Comparison of ENCODE assay signal across 9 mouse cellular contexts in the genomic region with DNA sequence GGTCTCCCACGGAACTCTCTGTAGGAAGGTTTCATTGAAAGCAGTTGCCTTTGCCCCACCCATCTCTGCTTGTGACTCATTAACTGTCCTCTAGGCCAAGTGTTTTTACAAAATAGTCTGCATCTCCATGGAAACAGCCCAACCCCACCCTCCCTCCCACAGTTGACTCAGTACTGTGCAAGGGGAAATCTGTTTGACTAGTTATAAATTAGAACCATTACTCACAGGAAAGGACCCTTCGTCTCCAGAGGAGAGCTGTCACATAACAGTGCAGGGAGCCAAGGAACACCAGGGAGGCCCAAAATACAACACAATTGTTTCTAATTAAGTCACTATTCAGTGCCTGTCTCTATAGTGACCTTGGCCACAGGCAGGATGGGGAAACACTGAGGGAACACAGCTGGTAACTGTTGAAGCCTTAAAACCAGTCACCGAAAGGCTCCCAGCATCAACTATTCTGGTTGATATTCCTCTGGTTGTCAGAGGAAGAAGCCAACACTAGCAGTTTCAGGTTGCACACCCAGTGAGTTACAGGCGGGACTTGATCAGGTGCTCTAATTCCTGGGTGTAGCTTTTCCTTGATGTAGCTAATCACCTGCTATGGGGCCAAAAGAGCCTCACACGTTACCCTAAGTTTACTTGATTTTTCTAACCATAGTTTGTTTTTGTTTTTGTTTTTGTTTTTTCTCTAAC. TPM values are rescaled to one million over a fixed set of nuclear protein-coding genes. Genes with fewer than 3 reads are reported as not detected.
DNase-seq lines count a peak whose midpoint lies in the region; ATAC-seq and TF ChIP-seq lines count a peak whose summit lies in the region.
"Had no signal": no experiment of that assay in that cellular context is flagged by ENCODE, and none has a peak within 500 bp of the region (broad histone marks: within the 10 kb centered on the region; RNA-seq: fewer than 3 reads in every experiment).

No protein-coding gene starts in this region.

- no peak for TF ChIP-seq POLR2A in MEL (IDR thresholded peaks at IDR 0.05; ENCODE audit: control insufficient read depth in 1 of 2, insufficient read depth in 1 of 2, low read depth in 1 of 2, low read length in 2 of 2, poor library complexity in 1 of 2)
- no peak for TF ChIP-seq POLR2A in brain, embryonic 14.5 days (IDR thresholded peaks at IDR 0.05; ENCODE audit: borderline replicate concordance, extremely low read depth, insufficient read depth, insufficient read length, poor library complexity, severe bottlenecking)

- no peaks in the 10 kb centered on the region for H3K79me2 ChIP-seq in MEL (ENCODE audit: control insufficient read depth, insufficient read depth, low read length, poor library complexity)

- no peak for TF ChIP-seq RAD21 in MEL (IDR thresholded peaks at IDR 0.05; ENCODE audit: low read depth, low read length)

- no peaks in the 10 kb centered on the region; the same call in 1 of the 2 replicates for H3K9me3 ChIP-seq in MEL (replicated peaks; ENCODE audit: insufficient read depth, low read length)
- H3K9me3 ChIP-seq in stomach, embryonic 14.5 days (ENCODE audit: control insufficient read depth, low read depth, low read length) = no peaks in the 10 kb centered on the region

- peaks cover 0 to 11% of the 10 kb centered on the region in 2 experiments; a peak in 2 of 4 replicates for H3K36me3 ChIP-seq in MEL (ENCODE audit: control insufficient read depth in 1 of 2, insufficient read depth in 2 of 2, low read length in 2 of 2)
- H3K36me3 ChIP-seq in stomach, embryonic 14.5 days (ENCODE audit: control insufficient read depth, insufficient read depth, low read length) = no peaks in the 10 kb centered on the region

- H3K27me3 ChIP-seq in MEL (ENCODE audit: control insufficient read depth in 1 of 2, insufficient read depth in 2 of 2, low read length in 2 of 2) = no peaks in the 10 kb centered on the region
- no peaks in the 10 kb centered on the region for H3K27me3 ChIP-seq in stomach, embryonic 14.5 days (ENCODE audit: control insufficient read depth, insufficient read depth, low read length)

- WGBS in stomach, embryonic 14.5 days = 31% methylated on average over 5 of the region's 5 CpGs

- no peak overlapping the region for H3K4me2 ChIP-seq in stomach, embryonic 14.5 days (replicated peaks; ENCODE audit: low read depth, low read length)

- no peak overlapping the region for H3K4me3 ChIP-seq in MEL (ENCODE audit: control insufficient read depth in 1 of 2, insufficient read depth in 1 of 2, low read depth in 2 of 2, low read length in 2 of 2)
- no peak overlapping the region for H3K4me3 ChIP-seq in left cerebral cortex, adult 2 months
- no peak overlapping the region for H3K4me3 ChIP-seq in stomach, embryonic 14.5 days (ENCODE audit: low read depth, low read length)

- TF ChIP-seq CTCF in MEL (IDR thresholded peaks at IDR 0.05 in 2 of 3, conservative IDR thresholded peaks at IDR 0.05 in 1 of 3; ENCODE audit: control insufficient read depth in 1 of 3, insufficient read depth in 1 of 3, low read depth in 2 of 3, low read length in 3 of 3, poor library complexity in 1 of 3, severe bottlenecking in 1 of 3) = no peak
- TF ChIP-seq CTCF in brain, embryonic 14.5 days (IDR thresholded peaks at IDR 0.05; ENCODE audit: borderline replicate concordance, extremely low read depth, insufficient read depth, insufficient read length) = no peak
- TF ChIP-seq CTCF in left cerebral cortex, adult 2 months (IDR thresholded peaks at IDR 0.05) = no peak

- intact Hi-C loops in left cerebral cortex, adult 2 months (cut with DNase I) = no loop called here

- DNase-seq in MEL (ENCODE audit: low read depth, low spot score) = peak; percentile 84
- DNase-seq in brain, embryonic 14.5 days (ENCODE audit: low read depth) = peak; percentile 63
- DNase-seq in gastrocnemius, postnatal 25 days = peak; percentile 75
- peak; percentile 96 for DNase-seq in induced T-regulatory cell, adult 2 months (ENCODE audit: low read depth)
- DNase-seq in left cerebral cortex, adult 2 months (ENCODE audit: extremely low spot score in 1 of 2, low spot score in 2 of 2) = peak; percentile 20 to 29
- peak; percentile 65 to 74 for DNase-seq in lung, postnatal 4 days
- no peak for DNase-seq in cerebellum, postnatal 4 days (ENCODE audit: low spot score in 2 of 2)

- H3K4me1 ChIP-seq in MEL (ENCODE audit: control insufficient read depth in 1 of 2, insufficient read depth in 2 of 2, low read length in 2 of 2) = peaks cover 0 to 9% of the 10 kb centered on the region in 2 experiments; a peak in 2 of 4 replicates
- H3K4me1 ChIP-seq in stomach, embryonic 14.5 days (ENCODE audit: control insufficient read depth, insufficient read depth, low read length) = peaks cover 4% of the 10 kb centered on the region; the same call in 1 of the 2 replicates

- peak overlapping the region; percentile 9; the same call in 1 of the 2 replicates for H3K27ac ChIP-seq in MEL (ENCODE audit: control insufficient read depth, low read depth, low read length)
- H3K27ac ChIP-seq in left cerebral cortex, adult 2 months = no peak overlapping the region
- peak overlapping the region; percentile 59 for H3K27ac ChIP-seq in stomach, embryonic 14.5 days (ENCODE audit: low read length)

- TF ChIP-seq EP300 in MEL (IDR thresholded peaks at IDR 0.05; ENCODE audit: low read depth in 1 of 2, low read length in 2 of 2) = no peak; a peak in 1 of 4 replicates

- no peak overlapping the region for H3K9ac ChIP-seq in MEL (ENCODE audit: control insufficient read depth, low read depth, low read length, poor library complexity, severe bottlenecking)
- H3K9ac ChIP-seq in stomach, embryonic 14.5 days (replicated peaks; ENCODE audit: low read depth, low read length) = no peak overlapping the region

- ATAC-seq in stomach, embryonic 14.5 days (ENCODE audit: insufficient number of reproducible peaks, insufficient read depth, low FRiP score, low read depth) = peak; percentile 92

TF ChIP-seq in MEL, 35 proteins besides CTCF, POLR2A, EP300 and RAD21:
- TF ChIP-seq SIN3A (IDR thresholded peaks at IDR 0.05; ENCODE audit: low read length) = 0 out of 2 replicates have a peak, but pooled peaks have one; percentile 8
- TF ChIP-seq GABPA (IDR thresholded peaks at IDR 0.05; ENCODE audit: low read depth, low read length) = no peak
TF ChIP-seq in MEL: peak in this region for 1.

RNA-seq across cellular contexts. Expression of a gene that starts 42.5 kb away (rescaled TPM):
- total RNA-seq in MEL (2012; rRNA removed) = 81.1 and 108 TPM in 2 replicates
- 10 to 100 TPM in 1 of 2 experiments, not detected in 1; 92.5 TPM for polyA plus RNA-seq in MEL (2012; ENCODE audit: insufficient read depth in 1 of 2, insufficient read length in 2 of 2, low read depth in 1 of 2, low replicate concordance in 2 of 2, missing spikeins in 1 of 2)
- polyA plus RNA-seq in brain, embryonic 14.5 days (2012; rRNA removed) = 58.6 and 70.5 TPM in 2 replicates
- total RNA-seq in gastrocnemius, postnatal 25 days (2021) = 10 to 100 TPM; 63.9 to 85.7 TPM
- 10 to 100 TPM; 42.6 to 43.7 TPM for total RNA-seq in left cerebral cortex, adult 2 months (2021)
- polyA plus RNA-seq in stomach, embryonic 14.5 days (2014; fragmentation: Nextera tagmentation; extraction: Ambion mirVana) = 430 TPM in 2 replicates

RNA-seq across cellular contexts. Expression of a gene that starts 55.1 kb away (rescaled TPM):
- total RNA-seq in MEL (2012; rRNA removed) = not detected in 2 replicates
- not detected for polyA plus RNA-seq in MEL (2012; ENCODE audit: insufficient read depth in 1 of 2, insufficient read length in 2 of 2, low read depth in 1 of 2, low replicate concordance in 2 of 2, missing spikeins in 1 of 2)
- not detected in 2 replicates for polyA plus RNA-seq in brain, embryonic 14.5 days (2012; rRNA removed)
- total RNA-seq in gastrocnemius, postnatal 25 days (2021) = not detected
- not detected for total RNA-seq in left cerebral cortex, adult 2 months (2021)
- not detected in 2 replicates for polyA plus RNA-seq in stomach, embryonic 14.5 days (2014; fragmentation: Nextera tagmentation; extraction: Ambion mirVana)
- total RNA-seq: gastrocnemius, postnatal 4 days had no signal

Comparison
In these comparisons a context has a peak if more than half of its experiments do, and no peak if none do; other contexts are left out.
1. DNase-seq: peak in MEL (single experiment), brain, embryonic 14.5 days (single experiment), gastrocnemius, postnatal 25 days (single experiment), induced T-regulatory cell, adult 2 months (single experiment), left cerebral cortex, adult 2 months (2 of 2) and lung, postnatal 4 days (2 of 2); none in cerebellum, postnatal 4 days (0 of 2).